Mouse (Mus musculus): ENCODE results near the gene Ss18l1.

Gene Ss18l1

GRCm38 (mm10) chr2:180085926-180086636 is 43.8 kb downstream of the Ss18l1 start:
- no peak for DNase-seq (ENCODE audit: low spot score in 2 of 2)

- no peak for DNase-seq (ENCODE audit: low spot score in 2 of 2)
These were observed 44.3 kb downstream of the Ss18l1 start for GRCm38 (mm10) chr2:180086637-180087027.

- DNase-seq (ENCODE audit: low spot score in 2 of 2), result no peak
These were observed 45.2 kb downstream of the Ss18l1 start for GRCm38 (mm10) chr2:180087472-180087871.

GRCm38 (mm10) chr2:180090285-180090684 is 48.0 kb downstream of the Ss18l1 start:
- no peak for DNase-seq (ENCODE audit: low spot score in 2 of 2)

GRCm38 (mm10) chr2:180095711-180096110 is 53.4 kb downstream of the Ss18l1 start:
- no peak for DNase-seq (ENCODE audit: low spot score in 2 of 2)

GRCm38 (mm10) chr2:180097585-180097984 is 55.3 kb downstream of the Ss18l1 start:
- no peak for DNase-seq (ENCODE audit: low spot score in 2 of 2)

- DNase-seq (ENCODE audit: low spot score in 2 of 2), result no peak
These were observed 55.9 kb downstream of the Ss18l1 start for GRCm38 (mm10) chr2:180098167-180098566.

- no peak for DNase-seq (ENCODE audit: low spot score in 2 of 2)
These were observed 57.2 kb downstream of the Ss18l1 start for GRCm38 (mm10) chr2:180099529-180099928.

- no peak for DNase-seq (ENCODE audit: low spot score in 2 of 2)
These were observed 61.1 kb downstream of the Ss18l1 start for GRCm38 (mm10) chr2:180103151-180103977.

GRCm38 (mm10) chr2:180103978-180104658 is 61.8 kb downstream of the Ss18l1 start, which contains the start of gene Hrh3:
Gene Hrh3 (minus strand): TSS chr2:180104488.
- DNase-seq (ENCODE audit: low spot score in 2 of 2), result peak in 1 of 2 experiments; percentile 56

- DNase-seq (ENCODE audit: low spot score in 2 of 2), result no peak
These were observed 62.5 kb downstream of the Ss18l1 start for GRCm38 (mm10) chr2:180104659-180105377.

- DNase-seq (ENCODE audit: low spot score in 2 of 2), result no peak
These were observed 63.3 kb downstream of the Ss18l1 start for GRCm38 (mm10) chr2:180105441-180106190.

- DNase-seq (ENCODE audit: low spot score in 2 of 2), result no peak
These were observed 64.8 kb downstream of the Ss18l1 start for GRCm38 (mm10) chr2:180107081-180107480.

GRCm38 (mm10) chr2:180108285-180108684 is 66.0 kb downstream of the Ss18l1 start:
- no peak for DNase-seq (ENCODE audit: low spot score in 2 of 2)

- peak in 1 of 2 experiments; percentile 79 for DNase-seq (ENCODE audit: low spot score in 2 of 2)
These were observed 71.9 kb downstream of the Ss18l1 start for GRCm38 (mm10) chr2:180113909-180114890.

- DNase-seq (ENCODE audit: low spot score in 2 of 2), result no peak
These were observed 73.0 kb downstream of the Ss18l1 start for GRCm38 (mm10) chr2:180115279-180115678.

GRCm38 (mm10) chr2:180116081-180116493 is 73.8 kb downstream of the Ss18l1 start:
- no peak for DNase-seq (ENCODE audit: low spot score in 2 of 2)

- DNase-seq (ENCODE audit: low spot score in 2 of 2), result no peak
These were observed 74.6 kb downstream of the Ss18l1 start for GRCm38 (mm10) chr2:180116741-180117484.

Measured in cerebellum, postnatal 4 days (tissue).